Mouse (Mus musculus) heart, adult 8-10 months (tissue): ENCODE measurements around the gene Bloc1s3. TPM values are rescaled to one million over a fixed set of nuclear protein-coding genes. Genes with fewer than 3 reads are reported as not detected.
"Not testable (repeated sequence)": the region's sequence is repeated elsewhere in the genome, so short reads cannot be mapped to it uniquely, and the experiment has no call there.

ENCODE experiments used
- DNase-seq: peaks from one replicate; pipeline ENCODE4 v3.0.0; 2022; ENCODE audit warnings: low spot score
- total RNA-seq, 4 experiments: library from RNA; stranded (reverse); gene quantifications; 2 replicates each; pipeline ENCODE4 v1.2.4; 2022

Bloc1s3 gene
- total RNA-seq, 4 experiments from 2014 or later, result 2.2 to 3.1 (median 3.0) TPM

- DNase-seq, result no peak
These were observed 9.6 kb upstream of the Bloc1s3 start, which contains the start of gene Nkpd1 for GRCm38 (mm10) chr7:19517652-19518365. TSS of gene Nkpd1 (plus strand) at chr7:19517838.

- no peak for DNase-seq
These were observed 4.2 kb upstream of the Bloc1s3 start for GRCm38 (mm10) chr7:19512353-19512752.

GRCm38 (mm10) chr7:19511934-19512333, 3.8 kb upstream of the Bloc1s3 start:
- DNase-seq, result not testable (repeated sequence)

GRCm38 (mm10) chr7:19509786-19510185, 1.6 kb upstream of the Bloc1s3 start:
- no peak for DNase-seq

- no peak for DNase-seq
These were observed 879 bp upstream of the Bloc1s3 start for GRCm38 (mm10) chr7:19508924-19509568.

GRCm38 (mm10) chr7:19507612-19507981, 570 bp downstream of the Bloc1s3 start:
- no peak for DNase-seq

GRCm38 (mm10) chr7:19506969-19507611, 1.1 kb downstream of the Bloc1s3 start:
- no peak for DNase-seq

GRCm38 (mm10) chr7:19506326-19506725, 1.8 kb downstream of the Bloc1s3 start:
- no peak for DNase-seq

GRCm38 (mm10) chr7:19503481-19504068, 4.6 kb downstream of the Bloc1s3 start:
- DNase-seq, result peak; percentile 53

- no peak for DNase-seq
These were observed 6.5 kb downstream of the Bloc1s3 start for GRCm38 (mm10) chr7:19501658-19502057.

- no peak for DNase-seq
These were observed 7.5 kb downstream of the Bloc1s3 start for GRCm38 (mm10) chr7:19500420-19501363.

GRCm38 (mm10) chr7:19498326-19498725, 9.8 kb downstream of the Bloc1s3 start:
- DNase-seq, result no peak

- no peak for DNase-seq
These were observed 12.0 kb downstream of the Bloc1s3 start for GRCm38 (mm10) chr7:19496214-19496555.

GRCm38 (mm10) chr7:19495521-19496213, 12.5 kb downstream of the Bloc1s3 start:
- DNase-seq, result no peak

- no peak for DNase-seq
These were observed 13.3 kb downstream of the Bloc1s3 start for GRCm38 (mm10) chr7:19494751-19495474.

GRCm38 (mm10) chr7:19491731-19492130, 16.4 kb downstream of the Bloc1s3 start:
- DNase-seq, result no peak

- no peak for DNase-seq
These were observed 18.6 kb downstream of the Bloc1s3 start for GRCm38 (mm10) chr7:19489525-19489924.

GRCm38 (mm10) chr7:19486549-19486948, 21.6 kb downstream of the Bloc1s3 start:
- DNase-seq, result no peak

- no peak for DNase-seq
These were observed 22.7 kb downstream of the Bloc1s3 start for GRCm38 (mm10) chr7:19485488-19485887.

GRCm38 (mm10) chr7:19483281-19483680, 24.9 kb downstream of the Bloc1s3 start:
- DNase-seq, result no peak
